Mouse (Mus musculus) bone marrow, adult 2 months (tissue): ENCODE results near the gene Thtpa.

Experiments
- CTCF ChIP-seq: fragments of 200-500 bp; IDR thresholded peaks from 2 replicates; pipeline ENCODE4 v1.5.1; 2011; ENCODE audit warnings: low read length, control low read depth; ENCODE audit not compliant: control insufficient read depth, insufficient read depth
- POLR2A ChIP-seq: fragments of 200-500 bp; IDR thresholded peaks from 2 replicates; pipeline ENCODE4 v1.6.1; 2011; ENCODE audit warnings: low read depth, mild to moderate bottlenecking, control low read depth, low read length, borderline replicate concordance; ENCODE audit not compliant: control insufficient read depth

DNA sequence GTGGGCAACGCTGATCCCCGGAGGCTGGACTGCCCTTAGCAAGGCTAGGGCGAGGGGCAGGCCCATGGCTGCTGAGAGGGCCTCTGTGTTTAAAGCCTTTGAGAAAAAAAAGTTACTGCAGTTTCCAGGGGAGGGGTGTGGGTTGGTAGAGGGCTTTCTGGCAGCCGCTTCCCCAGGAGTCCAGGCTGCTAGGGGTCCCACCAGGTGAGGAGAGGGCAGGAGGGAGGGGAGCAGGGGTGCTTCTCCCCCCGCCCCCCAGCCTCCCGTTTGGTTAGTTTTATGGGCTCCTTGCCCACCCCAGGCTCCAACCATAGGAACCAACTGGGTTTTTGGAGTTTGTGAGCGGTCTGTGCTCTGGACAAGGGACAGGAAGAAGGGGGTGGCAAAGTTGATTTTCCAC lies 32.7 kb upstream of the Thtpa start:
- TF ChIP-seq POLR2A (no peak), CTCF (no peak)
